Mouse (Mus musculus): Measurements from ENCODE around the gene Itgb3bp. TPM values are rescaled to one million over a fixed set of nuclear protein-coding genes. Genes with fewer than 3 reads are reported as not detected.

The Itgb3bp gene
- polyA plus RNA-seq, 1 experiment, result 3.8 TPM

DNA sequence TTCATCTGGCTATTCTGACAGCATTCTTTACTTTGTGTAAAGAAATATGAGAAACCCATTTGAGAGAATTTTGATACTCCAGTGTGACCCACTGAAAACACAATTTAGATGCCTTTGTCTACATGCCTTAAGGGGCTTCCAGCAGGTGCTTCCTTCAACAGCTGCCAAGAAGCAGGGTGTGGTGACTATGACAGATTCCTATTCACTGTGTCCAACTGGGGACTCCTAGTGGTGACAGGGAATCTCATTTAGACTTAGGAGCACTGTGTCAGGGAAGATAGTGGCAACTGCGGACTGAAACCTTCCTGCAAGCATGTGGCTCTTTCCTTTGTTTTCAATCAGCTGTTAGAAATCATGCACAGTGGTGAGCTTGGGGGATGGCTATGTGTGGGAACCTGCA lies 162.9 kb downstream of the Itgb3bp start:
- H3K4me3 ChIP-seq, result no peak overlapping the region
- H3ac ChIP-seq (ENCODE audit: control insufficient read depth, insufficient read length), result no peak overlapping the region
- H3K27me3 ChIP-seq (ENCODE audit: control insufficient read depth, insufficient read depth, insufficient read length), result no peaks in the 10 kb centered on the region
- no peaks in the 10 kb centered on the region for H3K36me3 ChIP-seq (ENCODE audit: control insufficient read depth, insufficient read depth)
- TF ChIP-seq MYOD1 (IDR thresholded peaks at IDR 0.05; ENCODE audit: control insufficient read depth in 1 of 3, insufficient read length in 2 of 3, low read depth in 2 of 3), result peak in 2 of 3 experiments; percentile 69 to 71
- TF ChIP-seq MAX (IDR thresholded peaks at IDR 0.05; ENCODE audit: low read depth), result no peak
- TF ChIP-seq TCF12 (IDR thresholded peaks at IDR 0.05; ENCODE audit: insufficient read depth, poor library complexity, severe bottlenecking), result peak; percentile 55
- TF ChIP-seq MYOG (IDR thresholded peaks at IDR 0.05; ENCODE audit: control insufficient read depth in 1 of 3, insufficient read depth in 1 of 3, insufficient read length in 2 of 3, low read depth in 2 of 3), result peak in 1 of 3 experiments; percentile 75
- H3K79me2 ChIP-seq (ENCODE audit: control insufficient read depth, insufficient read depth), result no peaks in the 10 kb centered on the region
- H3K4me2 ChIP-seq (ENCODE audit: low read depth), result no peak overlapping the region

DNA sequence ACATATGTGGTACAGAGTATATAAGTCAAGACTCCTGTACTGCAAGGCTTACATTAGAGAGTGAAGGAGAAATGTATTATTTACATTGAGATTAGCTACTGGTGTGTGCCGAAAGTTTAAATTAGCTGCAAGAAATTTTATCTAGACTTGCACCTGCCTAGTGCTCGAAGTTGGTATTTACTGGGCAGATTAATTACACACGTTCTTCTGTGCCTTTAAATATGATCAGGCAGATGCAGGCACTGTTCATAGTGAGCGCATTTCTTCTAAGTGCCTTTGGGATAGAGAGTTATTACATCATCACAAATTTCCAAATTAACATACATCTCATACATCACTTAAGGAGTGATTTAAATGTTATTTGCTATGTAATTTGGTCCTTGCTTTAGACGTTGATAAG lies 163.3 kb downstream of the Itgb3bp start:
- Histone ChIP-seq H3K27me3 (ENCODE audit: control insufficient read depth, insufficient read depth, insufficient read length) (no peaks in the 10 kb centered on the region), H3ac (ENCODE audit: control insufficient read depth, insufficient read length) (no peak overlapping the region), H3K4me2 (ENCODE audit: low read depth) (no peak overlapping the region), H3K79me2 (ENCODE audit: control insufficient read depth, insufficient read depth) (no peaks in the 10 kb centered on the region), H3K4me3 (no peak overlapping the region), H3K36me3 (ENCODE audit: control insufficient read depth, insufficient read depth) (no peaks in the 10 kb centered on the region)
- TF ChIP-seq MYOD1 (IDR thresholded peaks at IDR 0.05; ENCODE audit: control insufficient read depth in 1 of 3, insufficient read length in 2 of 3, low read depth in 2 of 3), result no peak
- no peak for TF ChIP-seq MYOG (IDR thresholded peaks at IDR 0.05; ENCODE audit: control insufficient read depth in 1 of 3, insufficient read depth in 1 of 3, insufficient read length in 2 of 3, low read depth in 2 of 3)

DNA sequence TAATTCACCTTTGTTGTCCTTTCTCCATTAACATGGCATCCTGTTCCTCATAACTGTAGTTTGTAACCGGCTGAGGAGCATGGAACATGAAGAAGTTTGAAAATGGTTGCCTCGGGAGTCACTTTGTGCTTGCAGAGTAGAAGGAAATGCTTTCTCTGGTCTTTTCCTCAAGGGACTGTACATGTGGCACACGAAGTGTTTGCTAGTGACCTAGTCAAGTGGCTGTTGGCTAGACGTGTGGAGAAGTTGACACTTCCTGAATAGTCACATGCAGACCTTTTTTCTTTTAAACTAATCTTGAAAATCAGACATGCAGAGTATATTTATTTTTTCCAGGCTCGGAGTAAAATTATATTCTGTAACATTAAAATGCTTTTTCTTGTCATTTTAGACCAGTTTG lies 177.2 kb downstream of the Itgb3bp start:
- Histone ChIP-seq H3K27me3 (ENCODE audit: control insufficient read depth, insufficient read depth, insufficient read length) (no peaks in the 10 kb centered on the region), H3K4me3 (no peak overlapping the region), H3K79me2 (ENCODE audit: control insufficient read depth, insufficient read depth) (no peaks in the 10 kb centered on the region), H3K36me3 (ENCODE audit: control insufficient read depth, insufficient read depth) (no peaks in the 10 kb centered on the region), H3K4me2 (ENCODE audit: low read depth) (no peak overlapping the region), H3ac (ENCODE audit: control insufficient read depth, insufficient read length) (no peak overlapping the region)
- no peak for TF ChIP-seq CEBPB (IDR thresholded peaks at IDR 0.05; ENCODE audit: insufficient read depth, poor library complexity, severe bottlenecking)
- TF ChIP-seq USF1 (IDR thresholded peaks at IDR 0.05; ENCODE audit: low read depth), result no peak
- no peak for TF ChIP-seq POLR2AphosphoS2 (IDR thresholded peaks at IDR 0.05; ENCODE audit: insufficient read length, low read depth)
- TF ChIP-seq TCF3 (IDR thresholded peaks at IDR 0.05; ENCODE audit: insufficient read length, low read depth), result no peak
- no peak for TF ChIP-seq POLR2A (IDR thresholded peaks at IDR 0.05; ENCODE audit: insufficient read length, low read depth)
- TF ChIP-seq MAX (IDR thresholded peaks at IDR 0.05; ENCODE audit: low read depth), result no peak
- no peak for TF ChIP-seq MYOG (IDR thresholded peaks at IDR 0.05; ENCODE audit: control insufficient read depth in 1 of 3, insufficient read depth in 1 of 3, insufficient read length in 2 of 3, low read depth in 2 of 3)

DNA sequence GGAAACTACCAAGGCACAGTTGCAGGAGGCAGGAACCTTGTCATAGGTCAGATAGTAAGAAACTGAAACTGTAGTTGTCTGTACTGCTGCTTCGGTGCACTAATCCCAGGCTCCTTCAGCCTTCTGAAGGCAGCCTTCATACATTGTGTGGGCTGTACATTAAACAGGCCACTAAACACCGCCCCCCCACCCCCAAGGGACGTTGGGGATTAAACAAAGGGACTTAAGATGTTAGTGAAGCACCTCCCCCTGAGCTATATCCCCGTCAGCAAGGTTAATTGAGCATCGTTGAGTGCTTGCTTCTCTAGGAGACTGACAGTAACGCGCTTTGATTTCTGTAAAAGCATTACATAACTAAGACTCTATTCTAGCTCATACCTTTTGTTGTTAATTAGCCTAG lies 189.8 kb downstream of the Itgb3bp start:
- H3K27me3 ChIP-seq (ENCODE audit: control insufficient read depth, insufficient read depth, insufficient read length), result no peaks in the 10 kb centered on the region
- H3K4me3 ChIP-seq, result no peak overlapping the region
- TF ChIP-seq TCF12 (IDR thresholded peaks at IDR 0.05; ENCODE audit: insufficient read depth, poor library complexity, severe bottlenecking), result no peak
- no peak for TF ChIP-seq TCF3 (IDR thresholded peaks at IDR 0.05; ENCODE audit: insufficient read length, low read depth)
- no peak for TF ChIP-seq MYOD1 (IDR thresholded peaks at IDR 0.05; ENCODE audit: control insufficient read depth in 1 of 3, insufficient read length in 2 of 3, low read depth in 2 of 3)
- TF ChIP-seq E2F4 (IDR thresholded peaks at IDR 0.05; ENCODE audit: insufficient read depth), result no peak
- TF ChIP-seq POLR2AphosphoS2 (IDR thresholded peaks at IDR 0.05; ENCODE audit: insufficient read length, low read depth), result no peak
- TF ChIP-seq MYOG (IDR thresholded peaks at IDR 0.05; ENCODE audit: control insufficient read depth in 1 of 3, insufficient read depth in 1 of 3, insufficient read length in 2 of 3, low read depth in 2 of 3), result no peak
- no peak for TF ChIP-seq SRF (IDR thresholded peaks at IDR 0.05; ENCODE audit: control insufficient read depth, insufficient read length, low read depth)
- TF ChIP-seq REST (IDR thresholded peaks at IDR 0.05; ENCODE audit: insufficient read depth, insufficient read length), result no peak
- TF ChIP-seq POLR2A (IDR thresholded peaks at IDR 0.05; ENCODE audit: insufficient read length, low read depth), result no peak
- no peak for TF ChIP-seq MAX (IDR thresholded peaks at IDR 0.05; ENCODE audit: low read depth)
- H3K79me2 ChIP-seq (ENCODE audit: control insufficient read depth, insufficient read depth), result no peaks in the 10 kb centered on the region
- no peak overlapping the region for H3K4me2 ChIP-seq (ENCODE audit: low read depth)
- H3ac ChIP-seq (ENCODE audit: control insufficient read depth, insufficient read length), result no peak overlapping the region
- H3K36me3 ChIP-seq (ENCODE audit: control insufficient read depth, insufficient read depth), result peaks cover 5% of the 10 kb centered on the region

DNA sequence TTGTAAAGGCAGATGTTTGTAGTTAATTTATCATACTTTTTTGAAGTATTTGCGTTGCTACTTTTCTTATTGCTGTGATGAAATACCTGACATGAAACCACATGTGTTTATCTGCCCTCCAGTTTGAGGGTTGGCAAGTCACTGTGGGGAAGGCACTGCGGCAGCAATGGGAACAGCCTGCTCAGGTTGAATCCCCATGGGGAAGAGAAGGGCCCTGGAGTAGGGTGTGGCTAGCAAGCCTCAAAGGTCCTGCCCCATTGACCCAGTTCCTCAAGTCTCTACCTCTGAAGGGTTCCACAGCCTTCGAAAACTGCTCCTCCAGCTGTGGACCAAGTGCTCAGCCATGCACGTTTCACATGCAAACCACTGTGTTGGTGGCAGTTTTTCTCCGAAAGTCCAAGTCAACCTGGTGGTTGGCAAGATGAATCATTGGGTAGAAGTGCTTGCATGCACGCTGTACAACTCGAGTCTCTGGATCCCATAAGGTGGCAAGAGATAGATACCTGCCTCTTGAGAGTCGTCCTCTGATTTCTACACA lies 203.6 kb downstream of the Itgb3bp start:
- Histone ChIP-seq H3K36me3 (ENCODE audit: control insufficient read depth, insufficient read depth) (peaks cover 39% of the 10 kb centered on the region), H3K79me2 (ENCODE audit: control insufficient read depth, insufficient read depth) (no peaks in the 10 kb centered on the region), H3K4me3 (no peak overlapping the region), H3ac (ENCODE audit: control insufficient read depth, insufficient read length) (no peak overlapping the region), H3K4me2 (ENCODE audit: low read depth) (no peak overlapping the region), H3K27me3 (ENCODE audit: control insufficient read depth, insufficient read depth, insufficient read length) (no peaks in the 10 kb centered on the region)
- no peak for TF ChIP-seq REST (IDR thresholded peaks at IDR 0.05; ENCODE audit: insufficient read depth, insufficient read length)
- TF ChIP-seq MYOG (IDR thresholded peaks at IDR 0.05; ENCODE audit: control insufficient read depth in 1 of 3, insufficient read depth in 1 of 3, insufficient read length in 2 of 3, low read depth in 2 of 3), result no peak
- TF ChIP-seq CEBPB (IDR thresholded peaks at IDR 0.05; ENCODE audit: insufficient read depth, poor library complexity, severe bottlenecking), result no peak
- TF ChIP-seq POLR2AphosphoS2 (IDR thresholded peaks at IDR 0.05; ENCODE audit: insufficient read length, low read depth), result no peak
- no peak for TF ChIP-seq E2F4 (IDR thresholded peaks at IDR 0.05; ENCODE audit: insufficient read depth)
- TF ChIP-seq USF1 (IDR thresholded peaks at IDR 0.05; ENCODE audit: low read depth), result no peak
- TF ChIP-seq POLR2A (IDR thresholded peaks at IDR 0.05; ENCODE audit: insufficient read length, low read depth), result no peak
- no peak for TF ChIP-seq TCF12 (IDR thresholded peaks at IDR 0.05; ENCODE audit: insufficient read depth, poor library complexity, severe bottlenecking)
- no peak for TF ChIP-seq SRF (IDR thresholded peaks at IDR 0.05; ENCODE audit: control insufficient read depth, insufficient read length, low read depth)
- no peak for TF ChIP-seq MYOD1 (IDR thresholded peaks at IDR 0.05; ENCODE audit: control insufficient read depth in 1 of 3, insufficient read length in 2 of 3, low read depth in 2 of 3)
- TF ChIP-seq TCF3 (IDR thresholded peaks at IDR 0.05; ENCODE audit: insufficient read length, low read depth), result no peak
- TF ChIP-seq MAX (IDR thresholded peaks at IDR 0.05; ENCODE audit: low read depth), result no peak

Measured in myocyte (in vitro differentiated cells).